9 mouse cellular contexts compared by ENCODE assay signal in the genomic region with DNA sequence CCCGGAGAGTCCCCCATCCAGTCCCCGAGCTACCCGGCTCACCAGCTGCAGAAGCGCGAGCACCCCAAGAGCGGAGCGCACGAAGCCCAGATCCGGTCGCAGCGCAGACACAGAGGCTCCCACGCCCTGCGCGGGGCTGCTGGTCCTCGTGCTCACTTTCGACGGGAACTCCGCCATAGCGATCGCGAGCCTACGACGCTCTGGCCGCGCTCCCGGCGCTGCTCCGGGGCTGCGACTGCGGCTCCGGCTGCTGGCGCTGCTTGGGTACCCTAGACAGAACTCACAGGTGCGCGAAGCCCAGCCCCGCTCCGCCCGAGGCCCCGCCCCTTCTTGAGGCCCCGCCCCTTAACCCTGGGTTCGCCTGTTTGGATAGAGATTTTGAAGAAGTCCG. TPM values are rescaled to one million over a fixed set of nuclear protein-coding genes. Genes with fewer than 3 reads are reported as not detected.
DNase-seq lines count a peak whose midpoint lies in the region; ATAC-seq and TF ChIP-seq lines count a peak whose summit lies in the region.
"Had no signal": no experiment of that assay in that cellular context is flagged by ENCODE, and none has a peak within 500 bp of the region (broad histone marks: within the 10 kb centered on the region; RNA-seq: fewer than 3 reads in every experiment).

Gene Pllp, minus strand, starts transcription at position 285 of the 391 bp plus-strand sequence.

- peak within 1 kb of the TSS; percentile 77 for H3K4me2 ChIP-seq in embryonic facial prominence, embryonic 11.5 days (ENCODE audit: low read depth, low read length)
- peak within 1 kb of the TSS; percentile 78 for H3K4me2 ChIP-seq in stomach, postnatal 0 days (replicated peaks; ENCODE audit: low read depth)

- DNase-seq in adrenal gland, adult (ENCODE audit: inconsistent age in 2 of 2, low spot score in 1 of 2) = peak; percentile 27 to 71
- DNase-seq in adrenal gland, postnatal 4 days (ENCODE audit: low spot score in 2 of 2) = no peak
- DNase-seq in CD4-positive helper T cell, adult 2 months (ENCODE audit: low read depth, low spot score) = peak; percentile 41
- DNase-seq in embryonic facial prominence, embryonic 11.5 days (ENCODE audit: low spot score) = peak; percentile 60
- DNase-seq in induced T-regulatory cell, adult 2 months (ENCODE audit: low read depth) = peak; percentile 55
- DNase-seq in left cerebral cortex, adult 8-10 months (ENCODE audit: low spot score in 2 of 2) = no peak
- peak; percentile 89 for DNase-seq in stomach, postnatal 0 days (ENCODE audit: low spot score)

- no peaks in the 10 kb centered on the region for H3K9me3 ChIP-seq in embryonic facial prominence, embryonic 11.5 days (replicated peaks; ENCODE audit: control insufficient read depth, low read length)
- no peaks in the 10 kb centered on the region for H3K9me3 ChIP-seq in stomach, postnatal 0 days (ENCODE audit: control insufficient read depth, low read length)

- under 1% methylated on average over 41 of the region's 41 CpGs for WGBS in embryonic facial prominence, embryonic 11.5 days
- WGBS in stomach, postnatal 0 days = 1% methylated on average over 38 of the region's 41 CpGs

- peaks cover 10% of the 10 kb centered on the region; the same call in 1 of the 2 replicates for H3K4me1 ChIP-seq in embryonic facial prominence, embryonic 11.5 days (ENCODE audit: control insufficient read depth, insufficient read depth, low read length)
- no peaks in the 10 kb centered on the region for H3K4me1 ChIP-seq in stomach, postnatal 0 days (replicated peaks; ENCODE audit: control insufficient read depth, insufficient read depth)

- no peak for TF ChIP-seq CTCF in stomach, postnatal 0 days (IDR thresholded peaks at IDR 0.05; ENCODE audit: low read depth)

- H3K4me3 ChIP-seq in embryonic facial prominence, embryonic 11.5 days (ENCODE audit: low read depth, low read length) = peak within 1 kb of the TSS; percentile 41
- H3K4me3 ChIP-seq in stomach, postnatal 0 days (ENCODE audit: low read depth, low read length) = peak within 1 kb of the TSS; percentile 46

- H3K36me3 ChIP-seq in embryonic facial prominence, embryonic 11.5 days (replicated peaks; ENCODE audit: control insufficient read depth, insufficient read depth, low read depth, low read length) = no peaks in the 10 kb centered on the region
- H3K36me3 ChIP-seq in stomach, postnatal 0 days (ENCODE audit: control insufficient read depth, insufficient read depth, low read length) = no peaks in the 10 kb centered on the region; the same call in 1 of the 2 replicates

- no peak for TF ChIP-seq EP300 in stomach, postnatal 0 days (optimal IDR thresholded peaks at IDR 0.05)

- peaks cover 29% of the 10 kb centered on the region for H3K27me3 ChIP-seq in embryonic facial prominence, embryonic 11.5 days (ENCODE audit: control insufficient read depth, insufficient read depth, low read length)
- H3K27me3 ChIP-seq in stomach, postnatal 0 days (ENCODE audit: control insufficient read depth, insufficient read depth, low read length) = peaks cover 2% of the 10 kb centered on the region; the same call in 1 of the 2 replicates

- H3K27ac ChIP-seq in embryonic facial prominence, embryonic 11.5 days (replicated peaks; ENCODE audit: low read depth, low read length) = no peak within 1 kb of the TSS
- peak within 1 kb of the TSS; percentile 45; the same call in 1 of the 2 replicates for H3K27ac ChIP-seq in stomach, postnatal 0 days (replicated peaks)
- H3K27ac ChIP-seq: macrophage had no signal

- peak within 1 kb of the TSS; percentile 28 for H3K9ac ChIP-seq in embryonic facial prominence, embryonic 11.5 days (replicated peaks; ENCODE audit: low read length)
- H3K9ac ChIP-seq in stomach, postnatal 0 days (ENCODE audit: low read length) = peak within 1 kb of the TSS; percentile 61

- ATAC-seq in embryonic facial prominence, embryonic 11.5 days (replicated peaks; ENCODE audit: insufficient number of reproducible peaks, low FRiP score, low TSS enrichment, low read depth) = peak; percentile 22; the same call in 1 of the 2 replicates
- peak; percentile 75 for ATAC-seq in megakaryocyte progenitor cell, adult 5-6 weeks (replicated peaks; ENCODE audit: poor library complexity)
- peak; percentile 76 for ATAC-seq in stomach, postnatal 0 days (ENCODE audit: low FRiP score, low TSS enrichment)

RNA-seq across cellular contexts. Expression of gene Pllp, which starts in this region (rescaled TPM):
- 1 to 10 TPM; 3.3 to 4.1 TPM for total RNA-seq in adrenal gland, postnatal 4 days (2021)
- polyA plus RNA-seq in embryonic facial prominence, embryonic 11.5 days (2014; fragmentation: Nextera tagmentation; extraction: Ambion mirVana) = 0.47 and 1.5 TPM in 2 replicates
- total RNA-seq in left cerebral cortex, adult 8-10 months (2022) = 10 to 100 TPM; 50.9 to 65.5 (median 55.6) TPM
- total RNA-seq in megakaryocyte progenitor cell, adult 5-6 weeks (2015) = not detected in 2 replicates
- not detected in 2 replicates for total RNA-seq in megakaryocyte progenitor cell, adult 5-6 weeks (2017)
- 164 and 188 TPM in 2 replicates for polyA plus RNA-seq in stomach, postnatal 0 days (2015; fragmentation: Nextera tagmentation; extraction: Ambion mirVana)
- polyA plus RNA-seq: macrophage had no signal

Comparison
In these comparisons a context has a peak if more than half of its experiments do, and no peak if none do; other contexts are left out.
1. RNA of gene Pllp (total RNA-seq): 50.9 to 65.5 TPM in left cerebral cortex, adult 8-10 months; 3.3 to 4.1 TPM in adrenal gland, postnatal 4 days and not detected in megakaryocyte progenitor cell, adult 5-6 weeks; every median in the first group is over 10 times any median in the second.
2. RNA of gene Pllp (polyA plus RNA-seq): 164 to 188 TPM in stomach, postnatal 0 days; 0.47 to 1.5 TPM in embryonic facial prominence, embryonic 11.5 days; every median in the first group is over 10 times any median in the second.
3. DNase-seq: peak in adrenal gland, adult (2 of 2), CD4-positive helper T cell, adult 2 months (single experiment), embryonic facial prominence, embryonic 11.5 days (single experiment), induced T-regulatory cell, adult 2 months (single experiment) and stomach, postnatal 0 days (single experiment); none in adrenal gland, postnatal 4 days (0 of 2) and left cerebral cortex, adult 8-10 months (0 of 2).
4. Peak in ATAC-seq in megakaryocyte progenitor cell, adult 5-6 weeks; RNA of the gene not detected or under 1 TPM.
5. ATAC-seq: peak in every context shown above with its lines; median percentile 76 in stomach, postnatal 0 days; 75 in megakaryocyte progenitor cell, adult 5-6 weeks; 22 in embryonic facial prominence, embryonic 11.5 days.